ENCODE assay signal across 12 mouse cellular contexts in the genomic region with DNA sequence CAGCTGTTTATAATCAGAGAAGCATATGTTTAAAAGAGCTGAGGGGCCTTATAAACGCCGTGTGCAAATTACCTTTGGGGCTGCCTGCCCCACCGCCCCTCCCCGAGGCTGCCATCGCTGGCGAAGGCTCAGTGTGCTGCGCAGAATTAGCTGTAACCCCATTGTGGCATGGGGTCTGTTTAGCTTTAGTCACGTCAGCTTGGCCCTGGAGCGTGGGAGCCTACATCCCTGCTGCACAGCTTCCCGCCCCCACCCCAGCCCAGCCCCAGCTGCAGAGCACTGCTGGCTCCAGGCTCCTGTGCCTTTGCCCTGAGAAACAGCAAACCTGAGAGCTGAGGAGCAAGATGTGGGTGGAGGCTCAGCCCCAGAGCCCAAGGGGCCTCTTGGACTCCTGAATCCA.
DNase-seq lines count a peak whose midpoint lies in the region; ATAC-seq lines count a peak whose summit lies in the region.
"Had no signal": no experiment of that assay in that cellular context is flagged by ENCODE, and none has a peak within 500 bp of the region (broad histone marks: within the 10 kb centered on the region; RNA-seq: fewer than 3 reads in every experiment).

No protein-coding gene starts in this region.

- 0 out of 2 replicates have a peak overlapping the region, but pooled peaks have one; percentile 24 for H3K9ac ChIP-seq in kidney, embryonic 16.5 days (replicated peaks; ENCODE audit: low read length)
- no peak overlapping the region for H3K9ac ChIP-seq in embryonic facial prominence, embryonic 14.5 days (ENCODE audit: low read depth, low read length)
- H3K9ac ChIP-seq in neural tube, embryonic 11.5 days (ENCODE audit: low read length): peak overlapping the region; percentile 22
- H3K9ac ChIP-seq: forebrain, embryonic 15.5 days had no signal

- no peak overlapping the region for H3K4me2 ChIP-seq in kidney, embryonic 16.5 days (replicated peaks; ENCODE audit: low read depth, low read length)
- H3K4me2 ChIP-seq in embryonic facial prominence, embryonic 14.5 days (ENCODE audit: low read depth, low read length): no peak overlapping the region
- no peak overlapping the region for H3K4me2 ChIP-seq in neural tube, embryonic 11.5 days (ENCODE audit: low read depth)
- H3K4me2 ChIP-seq: forebrain, embryonic 15.5 days had no signal

- H3K4me1 ChIP-seq in kidney, embryonic 16.5 days (ENCODE audit: insufficient read depth, low read length): peaks cover 19% of the 10 kb centered on the region
- peaks cover 38% of the 10 kb centered on the region for H3K4me1 ChIP-seq in embryonic facial prominence, embryonic 14.5 days (ENCODE audit: control insufficient read depth, insufficient read depth, low read length)
- peaks cover 17% of the 10 kb centered on the region for H3K4me1 ChIP-seq in neural tube, embryonic 11.5 days (ENCODE audit: control insufficient read depth, insufficient read depth, low read length)
- H3K4me1 ChIP-seq: forebrain, embryonic 15.5 days had no signal

- no peaks in the 10 kb centered on the region for H3K9me3 ChIP-seq in kidney, embryonic 16.5 days (ENCODE audit: low read length)
- no peaks in the 10 kb centered on the region for H3K9me3 ChIP-seq in embryonic facial prominence, embryonic 14.5 days (ENCODE audit: control insufficient read depth, low read length)
- H3K9me3 ChIP-seq in neural tube, embryonic 11.5 days (ENCODE audit: control insufficient read depth, low read length): no peaks in the 10 kb centered on the region
- H3K9me3 ChIP-seq: forebrain, embryonic 15.5 days had no signal

- no peaks in the 10 kb centered on the region for H3K36me3 ChIP-seq in kidney, embryonic 16.5 days (ENCODE audit: insufficient read depth, low read length)
- H3K36me3 ChIP-seq in embryonic facial prominence, embryonic 14.5 days (ENCODE audit: control insufficient read depth, insufficient read depth, low read length): no peaks in the 10 kb centered on the region
- no peaks in the 10 kb centered on the region for H3K36me3 ChIP-seq in neural tube, embryonic 11.5 days (ENCODE audit: control insufficient read depth, insufficient read depth, low read length)
- H3K36me3 ChIP-seq: forebrain, embryonic 15.5 days had no signal

- no peaks in the 10 kb centered on the region for H3K27me3 ChIP-seq in kidney, embryonic 16.5 days (ENCODE audit: insufficient read depth, low read length)
- H3K27me3 ChIP-seq in embryonic facial prominence, embryonic 14.5 days (replicated peaks; ENCODE audit: control insufficient read depth, insufficient read depth, low read length): no peaks in the 10 kb centered on the region
- no peaks in the 10 kb centered on the region for H3K27me3 ChIP-seq in neural tube, embryonic 11.5 days (ENCODE audit: control insufficient read depth, insufficient read depth, low read length)
- H3K27me3 ChIP-seq: forebrain, embryonic 15.5 days had no signal

- H3K27ac ChIP-seq in kidney, embryonic 16.5 days (ENCODE audit: low read length): peak overlapping the region; percentile 44; the same call in 1 of the 2 replicates
- H3K27ac ChIP-seq in embryonic facial prominence, embryonic 14.5 days (replicated peaks; ENCODE audit: low read depth, low read length): peak overlapping the region; percentile 83
- H3K27ac ChIP-seq in neural tube, embryonic 11.5 days (ENCODE audit: low read depth, low read length): no peak overlapping the region
- H3K27ac ChIP-seq: forebrain, embryonic 15.5 days; left cerebral cortex, adult 2 months had no signal

- ATAC-seq in kidney, embryonic 16.5 days (ENCODE audit: low FRiP score, low TSS enrichment): 0 out of 2 replicates have a peak, but pooled peaks have one; percentile 49
- peak; percentile 89 for ATAC-seq in embryonic facial prominence, embryonic 14.5 days (ENCODE audit: low read depth)
- ATAC-seq in neural tube, embryonic 11.5 days (ENCODE audit: insufficient read depth, low FRiP score, low TSS enrichment): no peak
- ATAC-seq: forebrain, embryonic 15.5 days had no signal

- no peak for DNase-seq in kidney, postnatal 14 days
- DNase-seq in embryo, embryonic 11 days: peak; percentile 71
- DNase-seq in embryonic facial prominence, embryonic 14.5 days (ENCODE audit: low spot score): peak; percentile 93
- DNase-seq in neural tube, embryonic 11.5 days (ENCODE audit: low spot score): peak; percentile 31
- no peak for DNase-seq in MN1 (ENCODE audit: low spot score)
- DNase-seq in left cerebral cortex, adult 8-10 months (ENCODE audit: low spot score in 2 of 2): no peak
- DNase-seq: cerebellum, postnatal 10 days; lung, postnatal 14 days; thymus, adult 2 months had no signal

- no peak overlapping the region for H3K4me3 ChIP-seq in kidney, embryonic 16.5 days (ENCODE audit: low read length)
- no peak overlapping the region for H3K4me3 ChIP-seq in embryonic facial prominence, embryonic 14.5 days (ENCODE audit: low read depth, low read length)
- no peak overlapping the region for H3K4me3 ChIP-seq in neural tube, embryonic 11.5 days (ENCODE audit: low read depth, low read length)
- H3K4me3 ChIP-seq: forebrain, embryonic 15.5 days; left cerebral cortex, adult 2 months had no signal

- WGBS in kidney, embryonic 16.5 days: 27% methylated on average over 10 of the region's 10 CpGs
- WGBS in embryonic facial prominence, embryonic 14.5 days: 35% methylated on average over 9 of the region's 10 CpGs
- WGBS in neural tube, embryonic 11.5 days: 49% methylated on average over 10 of the region's 10 CpGs

Comparison
In these comparisons a context has a peak if more than half of its experiments do, and no peak if none do; other contexts are left out.
1. DNase-seq: peak in embryo, embryonic 11 days (single experiment), embryonic facial prominence, embryonic 14.5 days (single experiment) and neural tube, embryonic 11.5 days (single experiment); none in kidney, postnatal 14 days (single experiment), MN1 (single experiment) and left cerebral cortex, adult 8-10 months (0 of 2).